Mouse (Mus musculus) ES-E14 (cell line): ENCODE data around the gene Hsp90aa1.

Experiments
- CHD2 ChIP-seq: IDR thresholded peaks from 2 replicates; pipeline ENCODE4 v1.6.1; 2014; ENCODE audit warnings: mild to moderate bottlenecking, low read depth, low read length, inconsistent platforms
- ZNF384 ChIP-seq: IDR thresholded peaks from 2 replicates; pipeline ENCODE4 v1.6.1; 2012; ENCODE audit warnings: low read depth, low read length, inconsistent platforms

DNA sequence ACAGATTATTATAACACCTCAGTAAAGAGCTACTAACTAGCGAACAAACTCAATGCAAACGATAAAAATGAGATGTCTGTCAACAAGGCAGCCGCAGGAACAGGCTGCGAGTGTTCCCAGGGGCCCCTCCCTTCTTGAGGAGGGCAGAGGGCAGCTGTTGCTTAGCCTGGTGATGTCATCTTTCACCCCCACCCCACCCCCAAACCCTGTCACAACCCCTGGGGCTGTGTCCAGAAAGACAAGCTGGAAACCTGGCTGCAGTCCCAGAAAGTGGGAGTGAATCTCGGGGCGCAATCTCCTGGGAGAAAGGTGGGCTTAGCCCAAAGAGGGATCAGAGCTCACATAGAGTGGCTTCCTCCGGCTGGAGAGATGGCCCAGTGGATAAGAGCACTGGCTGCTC lies 21.3 kb downstream of the Hsp90aa1 start:
- no peak for TF ChIP-seq ZNF384
- TF ChIP-seq CHD2, result no peak
